Mouse (Mus musculus): Measurements from ENCODE around the gene 1700021F07Rik.

The 1700021F07Rik gene

GRCm38 (mm10) chr2:173564179-173564578 is 41.8 kb downstream of the 1700021F07Rik start:
- DNase-seq = no peak
